Mouse (Mus musculus): ENCODE data around the gene Hoxc6.

GRCm38 (mm10) chr15:102976171-102976570 lies 21.9 kb upstream of the Hoxc6 start, which contains the start of gene Hoxc9:
- TF ChIP-seq HCFC1 (IDR thresholded peaks at IDR 0.05; ENCODE audit: borderline replicate concordance, insufficient read depth, low read length) (0 out of 2 replicates have a peak, but pooled peaks have one; percentile 18), MAFK (IDR thresholded peaks at IDR 0.05; ENCODE audit: insufficient read depth, low read depth, low read length) (no peak)

Data from ES-E14 (cell line).